Mouse (Mus musculus) MEL (cell line): ENCODE data around the gene Cstf1. TPM values are rescaled to one million over a fixed set of nuclear protein-coding genes. Genes with fewer than 3 reads are reported as not detected.
A peak's percentile ranks its signal among the peaks of the same experiment; 100 is the strongest.

Experiments
- JUND ChIP-seq: IDR thresholded peaks from 2 replicates; pipeline ENCODE4 v1.6.1; 2011; ENCODE audit warnings: low read depth, mild to moderate bottlenecking, improper control_type of control experiment, low read length
- MYB ChIP-seq: IDR thresholded peaks from 2 replicates; pipeline ENCODE4 v1.6.1; 2011; ENCODE audit warnings: mild to moderate bottlenecking, low read depth, low read length, improper control_type of control experiment
- MYC ChIP-seq: IDR thresholded peaks from 2 replicates; pipeline ENCODE4 v1.6.1; 2011; ENCODE audit warnings: low read depth, mild to moderate bottlenecking, low read length, improper control_type of control experiment, moderate library complexity
- NRF1 ChIP-seq: IDR thresholded peaks from 2 replicates; pipeline ENCODE4 v1.6.1; 2014; ENCODE audit warnings: low read depth, mild to moderate bottlenecking, inconsistent platforms, low read length, improper control_type of control experiment, moderate library complexity; ENCODE audit not compliant: poor library complexity, insufficient read depth, severe bottlenecking
- POLR2A ChIP-seq, 2 experiments: IDR thresholded peaks; 2 replicates each; pipeline ENCODE4 v1.6.1; 2011 to 2012; ENCODE audit warnings: low read length in 2 of 2, mild to moderate bottlenecking in 2 of 2, control low read depth in 1 of 2, improper control_type of control experiment in 1 of 2, low read depth in 1 of 2, moderate library complexity in 1 of 2; ENCODE audit not compliant: control insufficient read depth in 1 of 2, insufficient read depth in 1 of 2, poor library complexity in 1 of 2
- SMC3 ChIP-seq: IDR thresholded peaks from 2 replicates; pipeline ENCODE4 v1.6.1; 2011; ENCODE audit warnings: low read depth, low read length, improper control_type of control experiment
- TAL1 ChIP-seq: IDR thresholded peaks from 2 replicates; pipeline ENCODE4 v1.6.1; 2012; ENCODE audit warnings: mild to moderate bottlenecking, inconsistent platforms, low read length, moderate library complexity, mixed read lengths
- UBTF ChIP-seq: IDR thresholded peaks from 2 replicates; pipeline ENCODE4 v1.6.1; 2012; ENCODE audit warnings: low read depth, mild to moderate bottlenecking, inconsistent platforms, low read length, improper control_type of control experiment, moderate library complexity, borderline replicate concordance; ENCODE audit not compliant: insufficient read depth
- ZNF384 ChIP-seq: IDR thresholded peaks from 2 replicates; pipeline ENCODE4 v1.6.1; 2012; ENCODE audit warnings: low read depth, mild to moderate bottlenecking, inconsistent platforms, low read length, improper control_type of control experiment
- polyA plus RNA-seq, 2 experiments: library from polyadenylated mRNA; stranded (reverse) in 1 of 2; unstranded in 1 of 2; fragments of >175 nt in 1 of 2; fragments of >200 nt in 1 of 2; gene quantifications; 2 replicates each; pipeline versions ENCODE4 v1.2.1 to v1.2.4; 2012; ENCODE audit warnings: low replicate concordance in 2 of 2, low read depth in 1 of 2; ENCODE audit not compliant: insufficient read length in 2 of 2, insufficient read depth in 1 of 2, missing spikeins in 1 of 2
- total RNA-seq: library from RNA; depleted of rRNA; stranded (reverse); fragments of 300-350 nt; gene quantifications from 2 replicates; pipeline ENCODE4 v1.2.3, GENCODE M21; 2012; rRNA removed

The Cstf1 gene
- total and polyA plus RNA-seq, 3 experiments = 66.9 to 105 (median 77.4) TPM

GRCm38 (mm10) chr2:172430609-172431008, 60.1 kb downstream of the Cstf1 start (continued):
- TF ChIP-seq ZNF384 (no peak), TAL1 (peak; percentile 78), SMC3 (peak; percentile 26), MYB (no peak), NRF1 (no peak), POLR2A (IDR thresholded peaks at IDR 0.05; ENCODE audit: control insufficient read depth in 1 of 2, insufficient read depth in 1 of 2, low read depth in 1 of 2, low read length in 2 of 2, poor library complexity in 1 of 2) (no peak), JUND (no peak), UBTF (no peak), MYC (no peak)
- TF ChIP-seq, all 39 proteins: peak for 7

Other genes starting within 250 kb of the Cstf1 start
- gene Mc3r, start 122.2 kb upstream of the Cstf1 start, total RNA-seq = 0.04 TPM in 1 of 2 replicates, not detected in the other
- gene Mc3r, start 122.2 kb upstream of the Cstf1 start, polyA plus RNA-seq = not detected
- gene Fam210b, start 25.1 kb upstream of the Cstf1 start, total RNA-seq = 2.7 and 3.5 TPM in 2 replicates
- gene Fam210b, start 25.1 kb upstream of the Cstf1 start, polyA plus RNA-seq = 10 to 100 TPM in 1 of 2 experiments, not detected in 1; 11.4 TPM
- gene Aurka, start 146 bp upstream of the Cstf1 start, total RNA-seq = 110 and 127 TPM in 2 replicates
- 100 to 1,000 TPM; 150 to 236 TPM for gene Aurka, start 146 bp upstream of the Cstf1 start, polyA plus RNA-seq
- 0.35 and 0.49 TPM in 2 replicates for gene Cass4, start 23.1 kb downstream of the Cstf1 start, total RNA-seq
- 1 to 10 TPM in 1 of 2 experiments, not detected in 1; 5.5 TPM for gene Cass4, start 23.1 kb downstream of the Cstf1 start, polyA plus RNA-seq
- gene Rtf2, start 69.9 kb downstream of the Cstf1 start, total RNA-seq = 59.2 and 68.2 TPM in 2 replicates
- 10 to 100 TPM in 1 of 2 experiments, not detected in 1; 81.5 TPM for gene Rtf2, start 69.9 kb downstream of the Cstf1 start, polyA plus RNA-seq
- 0.15 TPM in 1 of 2 replicates, not detected in the other for gene Gcnt7, start 87.9 kb downstream of the Cstf1 start, total RNA-seq
- gene Gcnt7, start 87.9 kb downstream of the Cstf1 start, polyA plus RNA-seq = under 1 TPM in 1 of 2 experiments, not detected in 1; 0.22 TPM
- 0.31 TPM in 1 of 2 replicates, not detected in the other for gene Fam209, start 101.8 kb downstream of the Cstf1 start, total RNA-seq
- gene Fam209, start 101.8 kb downstream of the Cstf1 start, polyA plus RNA-seq = under 1 TPM in 1 of 2 experiments, not detected in 1; 0.65 TPM
- gene Tfap2c, start 178.9 kb downstream of the Cstf1 start, total RNA-seq = not detected in 2 replicates
- not detected for gene Tfap2c, start 178.9 kb downstream of the Cstf1 start, polyA plus RNA-seq